Mouse (Mus musculus) fibroblast of lung, adult 2 months (primary cell): ENCODE measurements around the gene Gm20388.

ENCODE experiments used
- DNase-seq: peaks from one replicate; pipeline ENCODE4 v3.0.0-alpha.2; 2011; ENCODE audit warnings: low read depth

The Gm20388 gene

DNA sequence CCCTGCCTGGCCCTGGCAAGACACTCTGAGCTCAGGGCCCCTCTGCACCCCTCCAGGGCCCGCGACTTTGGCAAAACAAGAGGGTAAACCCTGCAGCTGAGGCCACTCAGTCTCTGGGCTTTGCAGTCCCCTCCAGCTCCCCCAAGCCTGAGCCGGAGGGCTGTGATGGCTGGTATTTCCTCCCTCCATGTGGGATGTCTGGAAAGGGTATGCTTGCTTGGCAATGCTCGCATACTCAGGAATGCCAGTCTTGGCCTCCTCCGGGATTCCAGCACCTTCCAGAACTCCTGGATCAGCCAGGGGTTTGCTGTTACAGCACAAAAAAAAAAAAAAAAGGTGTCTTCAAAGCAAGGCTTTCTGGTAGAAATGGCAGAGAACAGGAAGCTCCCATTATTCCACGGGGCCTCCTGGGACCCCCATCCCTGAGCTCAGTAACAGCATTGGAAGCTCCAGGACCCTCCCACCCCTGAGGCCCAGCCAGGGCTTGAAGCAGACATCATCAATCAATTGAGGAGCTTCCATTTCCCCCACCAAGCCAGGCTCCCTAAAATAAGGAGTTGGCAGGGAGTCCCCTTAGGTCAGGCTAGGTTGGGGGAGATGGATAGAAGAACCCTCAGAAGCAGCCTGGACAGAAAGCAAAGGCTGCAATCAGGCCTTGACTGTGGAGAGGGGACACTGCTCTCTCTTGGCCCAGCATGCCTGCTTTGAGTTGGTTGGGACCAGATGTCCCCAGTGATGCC is 1616.3 kb downstream of the Gm20388 start:
- peak; percentile 22 for DNase-seq

DNA sequence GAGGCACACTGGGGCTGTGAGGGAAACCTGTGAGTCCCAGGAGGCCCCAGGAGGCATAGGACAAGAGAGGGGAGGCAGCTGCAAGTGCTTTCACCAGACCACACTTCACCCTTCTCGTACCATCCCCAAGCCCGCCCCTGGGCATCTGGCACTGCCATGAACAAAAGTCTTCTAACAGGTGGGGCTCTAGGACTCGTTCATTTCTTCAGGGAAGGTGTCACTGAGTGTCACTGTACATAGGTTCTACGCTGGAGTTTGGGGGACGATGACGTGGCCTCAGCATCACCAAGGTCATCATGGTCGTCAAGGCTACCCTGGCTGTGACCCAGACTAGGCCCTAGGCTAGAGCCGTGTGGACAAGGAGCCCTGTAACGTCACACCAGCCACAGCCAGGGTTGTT is 1617.1 kb downstream of the Gm20388 start:
- DNase-seq: no peak

DNA sequence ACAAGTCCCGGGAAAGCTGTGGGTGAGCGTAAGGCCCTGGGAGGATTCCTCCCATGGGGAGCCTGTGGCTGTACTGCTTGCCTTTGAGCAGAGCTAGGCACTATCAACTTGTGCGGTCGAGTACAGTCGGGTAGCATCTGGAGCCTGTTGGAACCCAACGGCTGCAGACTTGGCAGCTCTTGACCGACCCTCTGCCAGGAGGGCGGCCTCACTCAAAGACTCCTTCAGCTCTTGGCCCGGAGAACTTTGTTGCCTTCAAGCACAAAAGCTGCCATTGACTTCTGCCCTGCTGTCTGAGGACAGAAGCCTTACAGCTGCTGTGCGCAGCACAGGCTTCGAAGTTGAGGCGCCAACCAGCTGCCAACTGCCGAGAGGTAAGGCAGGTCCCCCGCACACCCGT is 1618.1 kb downstream of the Gm20388 start:
- DNase-seq: no peak

DNA sequence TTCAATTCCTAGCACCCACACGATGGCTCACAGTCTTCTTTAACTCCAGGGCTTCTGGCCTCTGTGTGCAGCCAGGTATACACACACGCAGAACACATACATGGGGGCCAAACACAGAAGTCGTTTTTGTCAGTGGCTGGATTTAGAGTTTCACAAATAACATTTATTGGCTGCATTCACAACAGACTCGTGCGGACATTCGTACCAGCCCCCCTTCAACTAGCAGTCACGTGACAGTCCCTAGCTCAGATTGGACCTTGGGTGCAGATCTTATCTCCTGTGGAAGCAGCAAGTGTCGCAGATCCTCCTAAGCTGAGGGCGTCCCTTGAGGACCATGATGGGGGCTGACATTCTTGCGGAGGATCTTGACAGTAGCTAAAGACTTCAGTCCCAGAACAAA is 1620.0 kb downstream of the Gm20388 start:
- no peak for DNase-seq

DNA sequence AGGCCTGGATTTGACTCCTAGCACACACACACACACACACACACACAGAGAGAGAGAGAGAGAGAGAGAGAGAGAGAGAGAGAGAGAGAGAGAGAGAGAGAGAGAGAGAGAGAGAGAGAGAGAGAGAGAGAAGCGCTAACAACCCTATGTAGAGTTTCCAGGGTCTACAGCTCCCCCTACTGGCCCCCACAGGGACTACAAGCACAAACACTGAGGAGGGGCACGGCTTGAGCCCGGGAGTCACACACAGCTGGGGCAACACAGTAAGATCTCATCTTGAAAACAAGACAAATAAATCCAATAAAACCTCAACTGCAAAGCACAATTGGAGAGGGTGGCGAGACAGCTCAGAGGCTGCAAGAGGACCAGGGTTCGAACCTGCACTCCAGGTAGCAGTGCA is 1621.7 kb downstream of the Gm20388 start:
- no peak for DNase-seq

DNA sequence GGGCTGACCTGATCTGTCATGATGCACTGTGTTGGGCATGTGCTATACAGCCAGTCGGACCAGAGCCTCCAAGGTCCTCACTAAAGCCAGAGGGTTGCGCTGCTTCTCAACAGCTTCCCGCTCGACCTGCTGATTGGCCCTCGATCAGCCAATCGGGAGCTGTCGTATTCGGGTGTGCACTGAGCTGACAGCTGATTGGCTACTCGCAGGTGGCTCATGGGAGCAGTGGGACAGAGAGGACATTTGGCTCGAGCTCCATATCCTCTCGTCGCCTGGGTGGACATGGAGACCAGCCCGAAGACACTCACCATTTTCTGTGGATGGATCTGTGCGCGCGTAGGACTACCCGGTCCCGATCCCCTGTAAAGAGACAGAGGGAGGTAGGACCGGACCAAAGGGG is 1631.2 kb downstream of the Gm20388 start:
- DNase-seq: no peak

DNA sequence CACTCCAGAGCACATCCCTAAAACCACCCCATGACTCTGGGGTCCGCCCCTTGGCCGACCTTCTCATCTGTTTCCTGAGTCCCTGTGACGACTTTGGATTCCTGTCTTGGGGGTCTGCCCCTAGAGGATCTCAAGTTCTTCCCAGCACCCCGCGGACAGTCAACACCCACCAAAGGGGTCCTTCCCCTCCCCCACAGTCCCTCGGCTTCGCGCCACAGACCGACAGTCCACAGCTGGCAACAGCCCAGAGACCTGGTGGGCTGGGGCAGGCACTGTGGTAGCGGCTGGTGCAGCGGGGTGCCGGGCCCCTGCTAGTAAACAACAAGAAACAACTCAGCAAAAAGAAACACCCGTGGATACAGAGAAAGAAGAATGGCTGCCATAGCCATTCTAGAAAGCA is 1632.3 kb downstream of the Gm20388 start:
- DNase-seq: no peak

DNA sequence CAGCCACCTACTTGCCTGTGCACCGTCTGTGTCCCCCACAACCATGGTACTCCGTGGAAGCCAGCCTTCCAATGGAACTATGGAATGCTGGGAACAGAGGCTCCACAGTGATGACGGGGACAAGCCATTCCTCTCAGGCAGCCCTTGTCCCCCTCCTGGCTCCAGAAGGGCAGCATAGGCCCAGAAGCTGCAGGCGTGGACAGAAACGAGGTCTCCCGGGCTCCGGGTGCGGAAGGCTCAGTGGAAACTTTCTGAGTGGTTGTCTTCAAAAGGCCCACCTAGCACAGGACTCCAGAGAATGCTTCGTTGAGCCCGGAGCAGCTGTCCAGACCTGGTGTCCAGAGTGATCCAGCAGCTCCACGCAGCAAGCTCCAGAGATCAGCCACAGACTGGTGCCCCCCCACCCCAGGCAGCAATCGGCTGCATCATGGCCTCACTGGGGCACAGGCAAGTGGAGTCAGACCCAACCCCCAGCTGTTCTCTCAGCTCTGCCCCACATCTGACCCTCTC is 1633.7 kb downstream of the Gm20388 start, which contains the start of gene 1700018B08Rik:
TSS of gene 1700018B08Rik (minus strand) at position 45 of the 510 bp plus-strand sequence.
- DNase-seq: no peak

DNA sequence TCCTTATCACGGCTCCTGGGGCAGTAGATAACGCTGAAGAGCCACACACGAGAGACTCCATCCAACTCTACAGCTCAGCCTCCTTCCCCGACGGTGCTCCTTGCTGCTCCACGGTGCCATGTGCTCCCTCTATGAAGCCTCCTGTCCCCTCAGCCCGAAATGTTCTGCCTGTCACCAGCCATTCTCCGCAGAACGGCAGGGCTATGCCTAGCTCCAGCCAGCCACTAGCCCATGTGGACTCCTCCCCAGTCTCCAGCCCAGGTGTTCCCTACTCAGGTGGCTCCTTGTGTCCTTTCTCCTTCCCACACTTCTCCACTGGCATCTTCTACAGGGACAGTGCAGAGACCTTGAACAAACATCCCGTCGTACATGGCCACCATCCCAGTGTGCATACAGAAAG is 1634.3 kb downstream of the Gm20388 start:
- no peak for DNase-seq

DNA sequence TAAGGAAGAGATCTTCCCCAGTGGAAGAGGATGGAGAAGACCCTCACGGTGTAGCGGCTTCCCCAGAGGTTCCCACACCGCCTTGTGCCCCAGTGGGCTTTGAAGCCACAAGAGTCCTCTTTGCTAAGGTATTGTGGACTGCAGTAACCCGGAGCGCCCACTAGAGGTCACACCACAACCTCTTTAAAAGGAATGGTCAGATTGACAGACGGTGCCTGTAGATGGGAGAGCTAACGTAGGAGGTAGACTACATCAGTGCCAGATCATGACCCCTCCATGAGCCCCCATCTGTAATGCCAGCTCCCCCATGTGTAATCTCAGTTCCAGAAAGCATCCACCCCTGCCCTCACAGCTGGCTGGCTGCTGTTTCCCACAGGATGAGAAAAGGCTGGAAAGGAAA is 1636.5 kb downstream of the Gm20388 start:
- peak; percentile 46 for DNase-seq

DNA sequence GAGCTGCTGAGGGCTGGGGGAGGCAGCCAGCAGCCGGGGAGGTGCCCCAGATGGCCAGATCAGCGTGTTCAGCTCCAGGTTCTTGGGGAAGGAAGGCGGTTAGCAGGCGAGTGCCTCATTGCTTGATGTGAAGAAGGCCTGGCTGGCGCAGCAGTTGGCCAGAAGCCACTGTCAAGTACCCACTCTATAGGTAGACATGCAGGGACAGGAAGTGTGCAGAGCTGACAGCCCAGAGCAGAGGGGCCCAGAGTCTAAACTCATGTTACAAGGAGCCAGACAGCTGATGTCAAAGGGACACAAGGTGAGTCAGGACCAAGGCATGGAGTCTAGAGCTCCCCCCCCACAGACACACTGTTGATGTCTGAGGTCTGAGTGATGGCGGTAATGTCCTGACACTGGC is 1639.4 kb downstream of the Gm20388 start:
- DNase-seq: no peak

DNA sequence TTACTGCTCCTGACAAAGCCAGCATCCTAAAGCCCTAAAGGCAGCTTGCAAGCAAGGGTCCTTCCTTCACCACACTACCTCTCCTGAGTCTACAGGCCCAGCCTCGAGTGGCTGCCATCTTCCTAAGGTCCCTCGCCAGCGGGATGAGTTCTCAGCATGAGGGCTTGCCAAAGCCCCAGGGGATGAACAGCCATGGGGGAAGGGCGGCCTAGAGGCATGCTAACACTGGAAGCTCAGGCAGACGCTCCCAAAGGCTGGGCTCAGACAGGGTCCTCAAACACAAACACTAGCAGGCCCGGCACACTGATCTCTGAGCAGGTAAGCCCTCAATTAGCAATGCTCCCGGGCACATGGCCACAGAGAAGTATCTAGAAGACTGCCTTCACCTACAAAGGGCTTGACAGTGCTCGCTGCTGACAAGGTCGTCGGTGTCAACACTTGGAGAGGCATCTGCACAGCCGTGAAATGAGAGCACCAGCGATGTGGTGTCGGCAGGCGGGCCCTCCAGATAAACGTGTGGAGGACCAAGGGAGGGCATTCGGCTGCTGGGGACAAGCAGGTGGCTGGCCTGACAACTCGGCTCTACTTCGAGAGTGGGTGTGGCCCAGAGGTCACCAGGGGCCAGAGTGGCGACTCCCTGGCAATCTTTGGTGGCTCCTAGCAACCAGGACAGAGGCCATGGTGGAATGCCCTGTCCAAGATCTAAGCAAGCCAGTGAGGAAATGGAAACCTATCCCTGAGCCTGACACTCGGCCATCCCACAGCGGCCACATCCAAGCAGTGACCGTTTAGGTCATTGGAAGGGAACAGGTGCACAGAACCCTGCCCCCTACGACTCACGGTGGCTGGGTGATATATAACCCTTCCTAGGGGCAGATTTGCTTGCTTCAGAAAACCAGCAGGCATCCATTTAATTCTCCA is 1640.7 kb downstream of the Gm20388 start:
- no peak for DNase-seq

DNA sequence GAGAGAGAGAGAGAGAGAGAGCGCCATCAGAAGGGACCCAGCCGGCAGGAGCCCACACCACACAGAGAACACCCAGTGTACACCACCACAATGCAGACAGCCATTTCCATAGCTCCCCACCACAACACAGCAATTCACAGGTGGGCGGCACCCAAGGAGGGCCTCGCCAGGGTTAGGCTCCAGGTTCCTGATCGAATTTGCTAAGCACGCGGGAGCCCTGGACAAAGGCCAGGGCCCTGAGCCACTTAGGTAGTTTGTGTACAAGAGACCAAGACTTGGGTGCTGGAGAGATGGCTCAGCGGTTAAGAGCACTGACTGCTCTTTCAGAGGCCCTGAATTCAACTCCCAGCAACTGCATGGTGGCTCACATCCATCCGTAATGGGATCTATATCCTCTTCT is 1641.9 kb downstream of the Gm20388 start:
- no peak for DNase-seq

DNA sequence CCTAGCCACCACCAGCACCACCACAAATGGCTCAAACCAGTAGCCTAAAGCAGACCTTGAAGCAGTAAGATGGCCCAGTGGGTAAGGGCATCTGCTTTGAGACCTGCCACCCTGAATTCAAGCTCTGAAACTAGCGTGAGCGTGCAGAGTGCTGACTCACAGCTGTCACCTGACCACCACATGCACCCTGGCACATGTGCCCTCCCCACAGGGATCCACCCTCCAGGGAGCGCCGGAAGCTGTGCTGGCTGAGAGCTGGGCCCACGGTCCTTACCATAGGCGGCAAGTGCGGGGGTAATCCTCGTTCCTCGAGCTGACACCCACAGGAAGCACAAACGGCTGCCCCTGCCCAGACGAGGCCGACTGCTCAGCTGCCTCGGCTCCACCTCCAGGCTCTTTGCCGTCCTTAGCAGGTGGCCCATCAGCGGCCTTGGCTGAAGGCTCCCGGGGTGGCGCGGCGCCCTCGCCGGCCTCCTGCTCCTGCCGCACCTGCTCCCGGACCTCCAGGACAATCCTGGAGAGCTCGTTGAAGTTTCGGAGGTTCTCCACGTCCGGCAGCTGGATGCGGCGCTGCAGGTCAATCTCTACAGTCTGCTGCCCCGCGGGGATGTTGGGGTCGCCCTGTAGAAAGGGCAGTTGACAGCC is 1643.3 kb downstream of the Gm20388 start:
- no peak for DNase-seq

DNA sequence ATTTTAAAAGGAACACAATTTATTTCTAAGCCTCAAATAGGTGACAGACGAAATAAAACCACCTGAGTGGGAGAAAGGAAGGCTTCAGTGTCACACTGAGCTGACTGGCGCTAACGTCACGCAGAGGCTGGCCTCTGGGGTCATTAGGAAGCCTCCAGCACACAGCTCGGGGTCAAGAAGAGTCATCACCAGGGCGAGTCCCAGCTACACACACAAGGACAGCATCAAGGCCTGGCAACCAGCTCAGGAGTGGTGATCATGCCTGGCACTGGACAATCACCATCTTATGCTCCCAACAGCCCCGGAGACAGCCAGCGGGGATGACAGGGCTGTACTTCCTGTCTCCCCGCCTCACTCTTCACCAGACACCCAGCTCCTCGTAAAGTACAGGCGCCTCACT is 1647.1 kb downstream of the Gm20388 start:
- DNase-seq: no peak

DNA sequence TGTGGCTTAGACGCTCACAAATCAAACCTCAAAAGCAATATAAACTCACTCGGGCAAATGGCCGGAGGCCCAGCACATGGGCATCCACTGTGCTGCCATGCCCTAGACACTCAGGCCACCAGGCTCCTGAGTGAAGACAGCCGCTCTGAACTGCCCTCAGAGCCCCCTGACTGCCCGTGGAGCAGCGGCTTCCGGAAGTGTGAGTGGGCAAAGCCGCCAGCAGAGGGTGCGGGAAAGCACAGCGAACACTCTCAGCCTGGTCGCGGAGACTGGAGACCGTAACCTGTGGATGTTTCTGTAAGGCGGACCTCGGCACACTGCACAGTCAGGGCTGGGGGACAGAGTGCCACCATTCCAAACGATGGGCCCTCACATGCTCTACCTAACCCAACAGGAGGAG is 1647.9 kb downstream of the Gm20388 start:
- DNase-seq: no peak

DNA sequence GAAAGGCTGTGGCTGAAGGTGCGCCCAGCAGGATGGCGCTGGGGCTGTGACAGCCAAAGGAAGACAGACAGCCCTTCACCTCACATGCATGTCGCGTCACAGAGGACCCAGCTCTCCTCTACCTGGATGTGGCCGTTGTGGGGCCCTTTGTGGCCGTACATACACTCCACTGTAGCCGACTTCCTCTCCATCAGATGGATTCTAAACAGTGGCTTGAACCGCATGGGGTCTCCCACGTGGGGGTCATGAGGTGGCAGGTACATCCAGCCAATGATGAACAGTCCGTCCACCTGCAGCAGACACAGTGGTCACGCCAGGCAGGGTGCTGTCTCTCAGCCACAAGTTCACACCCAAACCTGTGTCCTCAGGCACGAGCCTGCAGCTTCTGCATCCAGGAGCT is 1649.2 kb downstream of the Gm20388 start:
- DNase-seq: no peak

DNA sequence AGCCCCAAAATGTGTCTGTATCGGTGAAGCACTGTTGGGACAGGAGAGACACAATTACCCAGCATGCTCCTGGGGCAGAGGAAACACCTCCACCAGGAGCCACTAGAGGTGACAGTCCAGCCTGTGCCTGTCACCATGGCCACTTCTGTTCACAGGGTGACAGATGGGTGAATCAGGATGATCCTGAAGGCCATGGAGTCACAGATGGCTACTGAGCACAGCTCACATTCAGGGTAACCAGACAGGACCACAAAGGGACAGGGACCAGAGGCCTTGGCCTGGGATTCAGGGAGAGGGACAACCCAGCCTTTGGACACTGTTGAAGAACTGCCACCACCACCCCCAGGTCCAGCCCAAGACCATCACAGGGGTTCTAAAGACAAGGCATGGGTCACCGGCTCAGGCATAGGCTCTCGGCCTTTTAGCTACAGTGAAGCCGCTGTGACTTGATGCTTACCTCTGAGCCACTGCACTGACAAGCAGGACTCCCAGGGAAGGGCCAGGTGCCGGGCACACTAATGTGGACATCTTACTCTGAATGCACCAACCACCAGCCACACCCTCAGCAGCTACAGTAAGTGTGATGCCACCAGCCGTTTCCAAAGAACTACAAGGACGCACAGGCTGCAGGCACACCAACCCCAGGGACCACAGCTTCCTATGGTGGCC is 1649.9 kb downstream of the Gm20388 start:
- DNase-seq: no peak

DNA sequence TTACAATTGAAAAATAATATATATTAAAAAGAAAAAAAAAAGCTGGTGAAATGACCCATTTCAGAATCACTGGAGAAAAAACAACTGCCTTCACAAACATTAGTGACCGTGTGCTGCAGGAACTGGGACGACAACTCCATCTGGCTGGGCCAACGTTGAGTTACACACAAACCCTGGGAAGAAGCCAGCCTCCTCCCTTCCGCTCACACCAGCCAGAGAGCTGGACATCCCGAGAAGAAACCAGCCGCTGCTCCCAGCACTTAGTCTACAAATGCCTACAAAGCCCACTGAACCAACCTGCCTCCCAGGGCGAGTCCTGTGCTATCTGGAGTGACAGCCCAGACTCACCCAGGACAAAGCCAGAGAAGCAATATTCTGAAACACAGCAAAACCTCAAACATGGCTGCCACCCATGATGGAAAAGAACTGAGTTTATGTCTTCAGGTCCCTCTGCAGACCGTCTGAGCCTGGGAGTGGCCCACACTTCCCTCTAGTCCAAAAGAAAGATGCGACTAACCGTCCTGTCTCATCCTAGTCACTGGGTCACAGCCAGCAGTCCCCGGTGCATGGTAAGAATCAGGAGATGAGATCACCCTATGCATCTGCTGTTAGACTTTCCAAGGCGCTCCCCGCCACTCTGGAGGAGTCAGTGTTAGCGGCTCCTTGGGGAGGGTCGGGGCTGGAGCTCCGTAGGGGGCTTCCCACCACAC is 1651.2 kb downstream of the Gm20388 start:
- DNase-seq: no peak

DNA sequence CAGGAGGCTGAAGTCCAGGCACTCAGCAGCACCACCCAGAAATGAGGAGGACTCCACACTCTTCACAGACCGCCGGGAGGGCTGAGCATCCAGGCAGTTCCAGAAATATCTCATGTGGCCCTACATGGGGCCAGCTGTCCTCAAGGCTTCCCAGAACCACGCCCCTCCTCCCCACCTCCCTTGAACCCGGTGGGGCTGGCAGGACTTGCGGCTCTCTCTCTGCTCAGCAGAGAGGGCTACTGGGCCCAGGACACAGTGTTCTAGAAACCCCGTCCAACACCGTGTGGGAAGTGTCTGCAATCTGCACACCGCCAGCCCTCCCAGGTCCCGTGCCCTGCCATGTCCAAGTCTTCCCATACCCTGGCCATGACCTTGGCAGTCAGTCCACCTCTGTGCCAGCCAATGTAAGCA is 1652.3 kb downstream of the Gm20388 start:
- DNase-seq: no peak

DNA sequence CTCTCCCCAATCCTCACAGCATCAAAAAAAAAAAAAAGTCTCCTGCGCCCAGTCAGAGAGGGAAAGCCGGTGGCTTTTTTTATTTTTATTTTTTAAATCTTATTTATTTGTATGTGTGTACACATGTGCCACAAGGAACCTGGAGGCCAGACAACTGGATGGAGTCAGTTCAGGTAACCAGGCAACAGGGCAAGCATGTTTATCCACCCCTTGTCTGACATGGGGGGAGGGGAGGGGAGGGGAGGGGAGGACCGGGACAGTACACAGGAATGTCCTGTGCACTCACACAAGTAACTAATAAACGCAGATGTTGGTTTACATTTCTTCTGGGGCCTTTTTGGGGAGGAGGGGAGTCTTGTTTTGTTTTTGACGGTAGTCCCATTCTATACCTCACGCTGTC is 1653.1 kb downstream of the Gm20388 start:
- DNase-seq: no peak
